Mouse (Mus musculus) lung, embryonic 15.5 days (tissue): ENCODE measurements around the gene Dmxl2. TPM values are rescaled to one million over a fixed set of nuclear protein-coding genes. Genes with fewer than 3 reads are reported as not detected.

Source experiments
- ATAC-seq: fragments of 200-750 bp; cut with Nextera tagmentation; 2 replicates; pipeline ENCODE4 v1.8.0; 2017; ENCODE audit warnings: moderate number of reproducible peaks, borderline replicate concordance; ENCODE audit not compliant: low FRiP score, low TSS enrichment; ENCODE audit errors: extremely low read depth
- H3K27ac ChIP-seq: fragments of 300-500 bp; sonication (generic); 2 replicates; pipeline ENCODE4 v1.5.1; 2015; ENCODE audit warnings: moderate library complexity, mild to moderate bottlenecking, inconsistent platforms
- H3K27me3 ChIP-seq: fragments of 300-500 bp; sonication (generic); 2 replicates; pipeline ENCODE4 v1.6.1; 2015; ENCODE audit warnings: inconsistent platforms
- H3K36me3 ChIP-seq: fragments of 300-500 bp; sonication (generic); 2 replicates; pipeline ENCODE4 v1.6.1; 2015; ENCODE audit warnings: inconsistent platforms
- H3K4me1 ChIP-seq: fragments of 300-500 bp; sonication (generic); 2 replicates; pipeline ENCODE4 v1.6.1; 2015; ENCODE audit warnings: inconsistent platforms
- H3K4me2 ChIP-seq: fragments of 300-500 bp; sonication (generic); 2 replicates; pipeline ENCODE4 v1.6.1; 2015; ENCODE audit warnings: inconsistent platforms, mild to moderate bottlenecking, moderate library complexity
- H3K4me3 ChIP-seq: fragments of 300-500 bp; sonication (generic); 2 replicates; pipeline ENCODE4 v1.5.1; 2015; ENCODE audit warnings: mild to moderate bottlenecking, inconsistent platforms
- H3K9ac ChIP-seq: fragments of 300-500 bp; sonication (generic); 2 replicates; pipeline ENCODE4 v1.6.1; 2015; ENCODE audit warnings: inconsistent platforms
- H3K9me3 ChIP-seq: fragments of 300-500 bp; sonication (generic); 2 replicates; pipeline ENCODE4 v1.6.1; 2016; ENCODE audit warnings: inconsistent platforms
- WGBS: fragments of 180-500 bp; shearing (Covaris S2); methylation state at CpG from one replicate; pipeline ENCODE4 v1.1.7; 2015; 5-methylcytosine and 5-hydroxymethylcytosine counted together
- polyA plus RNA-seq: library from polyadenylated mRNA; unstranded; fragments of >200 nt; fragmentation: Nextera tagmentation; extraction: Ambion mirVana; gene quantifications from 2 replicates; pipeline ENCODE4 v1.2.1, GENCODE M21; 2015

Gene Dmxl2
- polyA plus RNA-seq, 1 experiment from 2014 or later = 4.5 TPM

- H3K9ac ChIP-seq = no peak overlapping the region
- no peaks in the 10 kb centered on the region for H3K36me3 ChIP-seq
- H3K27me3 ChIP-seq = no peaks in the 10 kb centered on the region
- no peak for ATAC-seq
- H3K9me3 ChIP-seq = no peaks in the 10 kb centered on the region
- WGBS = 67% methylated on average over 6 of the region's 6 CpGs
- H3K4me2 ChIP-seq = no peak overlapping the region
- H3K4me1 ChIP-seq = no peaks in the 10 kb centered on the region
- H3K27ac ChIP-seq = no peak overlapping the region
- H3K4me3 ChIP-seq = no peak overlapping the region
Measured at GRCm38 (mm10) chr9:54439015-54439414, 62.4 kb downstream of the Dmxl2 start.

- Histone ChIP-seq H3K27me3 (no peaks in the 10 kb centered on the region), H3K27ac (no peak overlapping the region)
- no peak for ATAC-seq
Measured at GRCm38 (mm10) chr9:54438246-54438645, 63.2 kb downstream of the Dmxl2 start.

GRCm38 (mm10) chr9:54416238-54416637 is 85.2 kb downstream of the Dmxl2 start:
- H3K9ac ChIP-seq = no peak overlapping the region
- 94% methylated on average over 2 of the region's 2 CpGs for WGBS
- ATAC-seq = no peak
- no peaks in the 10 kb centered on the region for H3K4me1 ChIP-seq
- H3K27ac ChIP-seq = no peak overlapping the region
- H3K4me3 ChIP-seq = no peak overlapping the region
- H3K27me3 ChIP-seq = no peaks in the 10 kb centered on the region
- no peaks in the 10 kb centered on the region for H3K9me3 ChIP-seq
- H3K36me3 ChIP-seq = no peaks in the 10 kb centered on the region
- no peak overlapping the region for H3K4me2 ChIP-seq

More at GRCm38 (mm10) chr9:54438246-54438645, 63.2 kb downstream of the Dmxl2 start:
- H3K4me2 ChIP-seq = no peak overlapping the region
- 26% methylated on average over 2 of the region's 2 CpGs for WGBS
- H3K4me1 ChIP-seq = no peaks in the 10 kb centered on the region
- no peak overlapping the region for H3K9ac ChIP-seq
- H3K36me3 ChIP-seq = no peaks in the 10 kb centered on the region
- H3K4me3 ChIP-seq = no peak overlapping the region
- no peaks in the 10 kb centered on the region for H3K9me3 ChIP-seq

GRCm38 (mm10) chr9:54356756-54357155 is 144.7 kb downstream of the Dmxl2 start:
- Histone ChIP-seq H3K36me3 (no peaks in the 10 kb centered on the region), H3K27ac (no peak overlapping the region), H3K9ac (no peak overlapping the region), H3K4me1 (no peaks in the 10 kb centered on the region), H3K9me3 (no peaks in the 10 kb centered on the region), H3K4me2 (no peak overlapping the region), H3K4me3 (no peak overlapping the region), H3K27me3 (no peaks in the 10 kb centered on the region)
- 86% methylated on average over 8 of the region's 8 CpGs for WGBS
- ATAC-seq = no peak

GRCm38 (mm10) chr9:54342026-54342425 is 159.4 kb downstream of the Dmxl2 start:
- Histone ChIP-seq H3K4me2 (no peak overlapping the region), H3K4me3 (no peak overlapping the region), H3K27ac (no peak overlapping the region), H3K36me3 (no peaks in the 10 kb centered on the region), H3K4me1 (no peaks in the 10 kb centered on the region), H3K9me3 (no peaks in the 10 kb centered on the region), H3K9ac (no peak overlapping the region), H3K27me3 (no peaks in the 10 kb centered on the region)
- WGBS = 61% methylated on average over 7 of the region's 7 CpGs
- no peak for ATAC-seq

- WGBS = 40% methylated on average over 6 of the region's 6 CpGs
- no peak for ATAC-seq
- H3K4me2 ChIP-seq = no peak overlapping the region
Measured at GRCm38 (mm10) chr9:54336532-54337144, 164.8 kb downstream of the Dmxl2 start.

GRCm38 (mm10) chr9:54335582-54335981 is 165.8 kb downstream of the Dmxl2 start:
- H3K4me2 ChIP-seq = no peak overlapping the region
- no peak overlapping the region for H3K9ac ChIP-seq
- no peaks in the 10 kb centered on the region for H3K4me1 ChIP-seq
- ATAC-seq = no peak
- 72% methylated on average over 12 of the region's 12 CpGs for WGBS
- no peaks in the 10 kb centered on the region for H3K9me3 ChIP-seq
- no peak overlapping the region for H3K27ac ChIP-seq
- no peaks in the 10 kb centered on the region for H3K27me3 ChIP-seq
- no peak overlapping the region for H3K4me3 ChIP-seq
- no peaks in the 10 kb centered on the region for H3K36me3 ChIP-seq

More at GRCm38 (mm10) chr9:54336532-54337144, 164.8 kb downstream of the Dmxl2 start:
- Histone ChIP-seq H3K4me3 (no peak overlapping the region), H3K27me3 (no peaks in the 10 kb centered on the region), H3K9ac (no peak overlapping the region), H3K27ac (no peak overlapping the region), H3K9me3 (no peaks in the 10 kb centered on the region), H3K36me3 (no peaks in the 10 kb centered on the region), H3K4me1 (no peaks in the 10 kb centered on the region)

GRCm38 (mm10) chr9:54329201-54329600 is 172.2 kb downstream of the Dmxl2 start:
- no peak overlapping the region for H3K4me2 ChIP-seq
- H3K27me3 ChIP-seq = no peaks in the 10 kb centered on the region
- no peak overlapping the region for H3K27ac ChIP-seq
- no peaks in the 10 kb centered on the region for H3K9me3 ChIP-seq
- WGBS = 89% methylated on average over 7 of the region's 7 CpGs
- H3K4me1 ChIP-seq = no peaks in the 10 kb centered on the region
- no peak overlapping the region for H3K4me3 ChIP-seq
- H3K36me3 ChIP-seq = no peaks in the 10 kb centered on the region
- no peak for ATAC-seq
- H3K9ac ChIP-seq = no peak overlapping the region

GRCm38 (mm10) chr9:54323456-54323855 is 178.0 kb downstream of the Dmxl2 start:
- Histone ChIP-seq H3K9me3 (no peaks in the 10 kb centered on the region), H3K4me2 (no peak overlapping the region), H3K4me1 (no peaks in the 10 kb centered on the region), H3K36me3 (no peaks in the 10 kb centered on the region), H3K9ac (no peak overlapping the region), H3K27me3 (no peaks in the 10 kb centered on the region), H3K27ac (no peak overlapping the region), H3K4me3 (no peak overlapping the region)
- 34% methylated on average over 8 of the region's 8 CpGs for WGBS
- no peak for ATAC-seq

GRCm38 (mm10) chr9:54316363-54316762 is 185.1 kb downstream of the Dmxl2 start:
- Histone ChIP-seq H3K4me3 (no peak overlapping the region), H3K9me3 (no peaks in the 10 kb centered on the region), H3K4me1 (no peaks in the 10 kb centered on the region), H3K9ac (no peak overlapping the region), H3K4me2 (no peak overlapping the region), H3K27me3 (no peaks in the 10 kb centered on the region), H3K36me3 (no peaks in the 10 kb centered on the region), H3K27ac (no peak overlapping the region)
- ATAC-seq = no peak
- WGBS = 71% methylated on average over 9 of the region's 9 CpGs

Other genes starting within 250 kb of the Dmxl2 start
- gene Cyp19a1, start 233.5 kb downstream of the Dmxl2 start, polyA plus RNA-seq = not detected in 2 replicates
- not detected in 2 replicates for gene Gldn, start 215.1 kb downstream of the Dmxl2 start, polyA plus RNA-seq
- gene Sh2d7, start 37.4 kb upstream of the Dmxl2 start, polyA plus RNA-seq = not detected in 2 replicates
- gene Cib2, start 58.6 kb upstream of the Dmxl2 start, polyA plus RNA-seq = 11.6 and 13.3 TPM in 2 replicates
- 105 and 109 TPM in 2 replicates for gene Idh3a, start 84.7 kb upstream of the Dmxl2 start, polyA plus RNA-seq
- 0.21 and 0.39 TPM in 2 replicates for gene Acsbg1, start 160.2 kb upstream of the Dmxl2 start, polyA plus RNA-seq
- 6.6 and 7.5 TPM in 2 replicates for gene Dnaja4, start 197.2 kb upstream of the Dmxl2 start, polyA plus RNA-seq
- gene Wdr61, start 232.9 kb upstream of the Dmxl2 start, polyA plus RNA-seq = 148 and 149 TPM in 2 replicates